Mouse (Mus musculus): ENCODE measurements at regions not wholly inside any gene's neighbourhood (a gene's known extent, or its start where the extent isn't known, plus 50 kb on each side); places are given as distances from the start of the nearest gene placed in this dataset.

- Histone ChIP-seq H3K27ac (ENCODE audit: insufficient read depth, low read depth, low read length) (no peak overlapping the region), H3K4me3 (ENCODE audit: insufficient read depth, low read length) (no peak overlapping the region), H3K4me1 (ENCODE audit: control insufficient read depth, insufficient read depth, low read length) (no peaks in the 10 kb centered on the region)
- TF ChIP-seq POLR2A (IDR thresholded peaks at IDR 0.05; ENCODE audit: borderline replicate concordance, low read depth, low read length) (no peak), CTCF (IDR thresholded peaks at IDR 0.05; ENCODE audit: low read depth, low read length) (no peak)
These were observed 998.6 kb downstream of the Adgrl2 start for GRCm38 (mm10) chr3:147991738-147992137.

GRCm38 (mm10) chr3:147990831-147991230, 999.5 kb downstream of the Adgrl2 start:
- H3K4me3 ChIP-seq (ENCODE audit: insufficient read depth, low read length), result no peak overlapping the region
- no peak overlapping the region for H3K27ac ChIP-seq (ENCODE audit: insufficient read depth, low read depth, low read length)

GRCm38 (mm10) chr3:147982831-147983230, 1007.5 kb downstream of the Adgrl2 start:
- TF ChIP-seq POLR2A (IDR thresholded peaks at IDR 0.05; ENCODE audit: borderline replicate concordance, low read depth, low read length) (no peak), CTCF (IDR thresholded peaks at IDR 0.05; ENCODE audit: low read depth, low read length) (no peak)
- Histone ChIP-seq H3K27ac (ENCODE audit: insufficient read depth, low read depth, low read length) (no peak overlapping the region), H3K4me1 (ENCODE audit: control insufficient read depth, insufficient read depth, low read length) (no peaks in the 10 kb centered on the region), H3K4me3 (ENCODE audit: insufficient read depth, low read length) (no peak overlapping the region)

More at GRCm38 (mm10) chr3:147990831-147991230, 999.5 kb downstream of the Adgrl2 start:
- TF ChIP-seq POLR2A (IDR thresholded peaks at IDR 0.05; ENCODE audit: borderline replicate concordance, low read depth, low read length) (no peak), CTCF (IDR thresholded peaks at IDR 0.05; ENCODE audit: low read depth, low read length) (no peak)
- no peaks in the 10 kb centered on the region for H3K4me1 ChIP-seq (ENCODE audit: control insufficient read depth, insufficient read depth, low read length)

DNA sequence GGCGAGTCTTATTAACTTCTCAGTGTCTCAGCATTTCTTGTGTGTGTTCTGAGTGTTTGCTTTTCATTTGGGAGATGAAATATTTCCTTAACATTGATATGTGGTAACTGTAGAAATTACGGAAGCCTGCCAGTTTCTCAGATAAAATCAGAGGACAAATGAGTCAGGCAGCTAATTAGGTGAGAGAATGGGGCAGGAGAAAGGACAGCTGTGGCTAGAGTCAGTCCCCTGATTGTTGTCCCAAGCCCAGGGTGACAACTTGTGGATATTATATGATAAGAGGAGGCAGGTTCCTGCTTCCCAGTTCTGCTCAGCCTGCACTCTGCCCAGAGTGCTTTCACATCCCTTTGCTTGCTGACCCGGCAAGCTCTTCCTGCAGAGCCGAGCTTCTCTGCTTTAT, 1008.7 kb downstream of the Adgrl2 start:
- no peak overlapping the region for H3K27ac ChIP-seq (ENCODE audit: insufficient read depth, low read depth, low read length)
- TF ChIP-seq POLR2A (IDR thresholded peaks at IDR 0.05; ENCODE audit: borderline replicate concordance, low read depth, low read length) (no peak), CTCF (IDR thresholded peaks at IDR 0.05; ENCODE audit: low read depth, low read length) (no peak)
- no peak overlapping the region for H3K4me3 ChIP-seq (ENCODE audit: insufficient read depth, low read length)
- no peaks in the 10 kb centered on the region for H3K4me1 ChIP-seq (ENCODE audit: control insufficient read depth, insufficient read depth, low read length)

DNA sequence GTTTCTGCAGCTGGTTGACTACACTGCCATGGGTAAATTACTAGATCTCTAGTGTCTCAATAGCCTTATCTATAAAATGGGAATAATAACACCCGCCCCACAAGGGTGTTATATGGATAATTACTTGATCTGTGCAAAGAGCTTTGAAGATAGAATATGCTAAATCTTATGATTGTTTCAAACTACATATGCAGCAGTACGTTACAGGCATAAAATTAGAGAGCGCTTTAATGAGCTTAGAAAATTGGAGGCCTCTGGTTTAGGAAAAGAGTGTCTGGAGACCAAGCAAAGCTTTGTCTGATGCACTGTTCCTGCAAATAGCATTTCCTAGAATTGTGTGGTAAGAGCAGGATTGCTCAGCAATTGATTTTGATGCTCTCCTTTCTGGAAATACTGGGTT, 1013.8 kb downstream of the Adgrl2 start:
- no peak for TF ChIP-seq POLR2A (IDR thresholded peaks at IDR 0.05; ENCODE audit: borderline replicate concordance, low read depth, low read length)
- TF ChIP-seq CTCF (IDR thresholded peaks at IDR 0.05; ENCODE audit: low read depth, low read length), result no peak
- no peak overlapping the region for H3K4me3 ChIP-seq (ENCODE audit: insufficient read depth, low read length)
- no peaks in the 10 kb centered on the region for H3K4me1 ChIP-seq (ENCODE audit: control insufficient read depth, insufficient read depth, low read length)
- H3K27ac ChIP-seq (ENCODE audit: insufficient read depth, low read depth, low read length), result no peak overlapping the region

- TF ChIP-seq POLR2A (IDR thresholded peaks at IDR 0.05; ENCODE audit: borderline replicate concordance, low read depth, low read length), result no peak
- no peak for TF ChIP-seq CTCF (IDR thresholded peaks at IDR 0.05; ENCODE audit: low read depth, low read length)
- no peak overlapping the region for H3K4me3 ChIP-seq (ENCODE audit: insufficient read depth, low read length)
- no peaks in the 10 kb centered on the region for H3K4me1 ChIP-seq (ENCODE audit: control insufficient read depth, insufficient read depth, low read length)
- no peak overlapping the region for H3K27ac ChIP-seq (ENCODE audit: insufficient read depth, low read depth, low read length)
These were observed 1014.3 kb downstream of the Adgrl2 start for GRCm38 (mm10) chr3:147976069-147976468.

GRCm38 (mm10) chr3:147975500-147975899, 1014.9 kb downstream of the Adgrl2 start:
- TF ChIP-seq CTCF (IDR thresholded peaks at IDR 0.05; ENCODE audit: low read depth, low read length) (no peak), POLR2A (IDR thresholded peaks at IDR 0.05; ENCODE audit: borderline replicate concordance, low read depth, low read length) (no peak)
- Histone ChIP-seq H3K4me3 (ENCODE audit: insufficient read depth, low read length) (no peak overlapping the region), H3K4me1 (ENCODE audit: control insufficient read depth, insufficient read depth, low read length) (no peaks in the 10 kb centered on the region), H3K27ac (ENCODE audit: insufficient read depth, low read depth, low read length) (no peak overlapping the region)

- H3K4me3 ChIP-seq (ENCODE audit: insufficient read depth, low read length), result no peak overlapping the region
- H3K27ac ChIP-seq (ENCODE audit: insufficient read depth, low read depth, low read length), result no peak overlapping the region
- TF ChIP-seq POLR2A (IDR thresholded peaks at IDR 0.05; ENCODE audit: borderline replicate concordance, low read depth, low read length) (no peak), CTCF (IDR thresholded peaks at IDR 0.05; ENCODE audit: low read depth, low read length) (no peak)
- no peaks in the 10 kb centered on the region for H3K4me1 ChIP-seq (ENCODE audit: control insufficient read depth, insufficient read depth, low read length)
These were observed 1015.8 kb downstream of the Adgrl2 start for GRCm38 (mm10) chr3:147974515-147974914.

DNA sequence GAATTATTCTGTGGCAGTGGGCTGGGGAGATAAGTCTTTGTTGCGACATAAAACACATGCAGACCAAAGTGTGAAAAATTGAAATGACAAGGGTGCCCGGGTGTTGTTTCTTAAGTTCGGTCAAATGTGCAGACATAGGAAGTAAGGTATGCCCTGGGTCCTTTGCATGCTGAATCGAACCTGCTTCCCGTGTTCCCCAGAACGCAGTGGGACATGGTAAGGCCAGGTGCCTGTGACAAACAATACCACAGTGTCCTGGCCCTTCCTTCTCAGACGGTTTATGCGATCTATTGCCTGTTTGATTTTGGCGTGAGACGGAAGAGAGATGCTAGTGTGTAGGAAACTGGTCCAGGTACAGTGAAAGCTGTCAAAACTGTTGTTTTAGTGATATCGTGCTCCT, 1022.1 kb downstream of the Adgrl2 start:
- Histone ChIP-seq H3K4me3 (ENCODE audit: insufficient read depth, low read length) (no peak overlapping the region), H3K27ac (ENCODE audit: insufficient read depth, low read depth, low read length) (no peak overlapping the region), H3K4me1 (ENCODE audit: control insufficient read depth, insufficient read depth, low read length) (no peaks in the 10 kb centered on the region)
- TF ChIP-seq POLR2A (IDR thresholded peaks at IDR 0.05; ENCODE audit: borderline replicate concordance, low read depth, low read length) (no peak), CTCF (IDR thresholded peaks at IDR 0.05; ENCODE audit: low read depth, low read length) (no peak)

GRCm38 (mm10) chr3:147967866-147968265, 1022.5 kb downstream of the Adgrl2 start:
- Histone ChIP-seq H3K27ac (ENCODE audit: insufficient read depth, low read depth, low read length) (no peak overlapping the region), H3K4me1 (ENCODE audit: control insufficient read depth, insufficient read depth, low read length) (no peaks in the 10 kb centered on the region), H3K4me3 (ENCODE audit: insufficient read depth, low read length) (no peak overlapping the region)
- TF ChIP-seq CTCF (IDR thresholded peaks at IDR 0.05; ENCODE audit: low read depth, low read length) (no peak), POLR2A (IDR thresholded peaks at IDR 0.05; ENCODE audit: borderline replicate concordance, low read depth, low read length) (no peak)

DNA sequence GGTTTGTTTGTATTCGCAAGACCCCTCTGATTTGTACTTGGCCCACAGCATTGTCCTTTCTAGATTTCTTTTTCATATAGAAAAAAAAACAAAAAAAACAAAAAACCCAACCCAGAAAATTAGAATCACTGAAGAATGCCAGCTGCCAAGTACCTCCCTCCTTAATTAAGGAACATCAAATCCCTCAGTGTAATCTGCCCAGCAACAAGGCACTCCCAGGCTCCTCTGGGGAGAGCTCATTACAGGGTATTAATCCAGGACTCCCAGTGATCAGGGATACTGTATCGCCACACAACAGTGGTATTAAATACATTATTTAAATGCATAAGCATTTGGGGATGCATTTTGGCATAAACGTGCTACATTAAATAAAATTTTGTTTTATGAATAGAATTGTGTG, 1023.1 kb downstream of the Adgrl2 start:
- Histone ChIP-seq H3K27ac (ENCODE audit: insufficient read depth, low read depth, low read length) (no peak overlapping the region), H3K4me3 (ENCODE audit: insufficient read depth, low read length) (no peak overlapping the region), H3K4me1 (ENCODE audit: control insufficient read depth, insufficient read depth, low read length) (no peaks in the 10 kb centered on the region)
- TF ChIP-seq CTCF (IDR thresholded peaks at IDR 0.05; ENCODE audit: low read depth, low read length) (no peak), POLR2A (IDR thresholded peaks at IDR 0.05; ENCODE audit: borderline replicate concordance, low read depth, low read length) (no peak)
